Comparison of ENCODE assay signal across 8 mouse cellular contexts in the genomic region with DNA sequence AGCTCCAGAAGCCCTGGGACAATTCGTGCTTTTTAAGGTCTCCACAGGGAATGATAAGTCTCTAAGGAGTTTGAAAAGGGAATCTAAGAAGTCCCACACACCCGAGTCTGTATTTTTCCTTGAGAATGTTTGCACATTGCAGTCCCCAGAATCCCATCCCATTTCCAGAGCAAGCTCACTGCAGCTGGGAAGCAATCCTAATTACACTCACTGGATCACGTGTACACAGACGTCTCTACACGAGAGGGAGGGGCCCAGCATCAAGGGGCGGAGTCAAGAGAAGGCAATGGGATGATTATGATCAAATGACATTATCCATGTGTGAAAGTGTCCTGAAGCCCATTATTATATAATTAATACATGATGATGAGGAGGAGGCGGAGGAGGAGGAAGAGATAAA.
DNase-seq lines count a peak whose midpoint lies in the region; ATAC-seq lines count a peak whose summit lies in the region.

No protein-coding gene starts in this region.

- H3K9me3 ChIP-seq in intestine, embryonic 16.5 days (ENCODE audit: control insufficient read depth, low read length): no peaks in the 10 kb centered on the region

- ATAC-seq in intestine, embryonic 16.5 days: no peak

- H3K4me3 ChIP-seq in intestine, embryonic 16.5 days (ENCODE audit: low read length): no peak overlapping the region

- peak; percentile 33 for DNase-seq in adrenal gland, postnatal 14 days
- no peak for DNase-seq in adrenal gland, postnatal 36 days
- DNase-seq in lung, adult 18-20 months: peak; percentile 41 to 51
- no peak for DNase-seq in lung, postnatal 4 days
- DNase-seq in kidney, adult 8-10 months: peak; percentile 46 to 67
- peak; percentile 82 for DNase-seq in retina, postnatal 1 day
- DNase-seq in right cerebral cortex, postnatal 36 days (ENCODE audit: low spot score in 2 of 2): no peak

- H3K36me3 ChIP-seq in intestine, embryonic 16.5 days (ENCODE audit: control insufficient read depth, insufficient read depth, low read length): no peaks in the 10 kb centered on the region

- WGBS in intestine, embryonic 16.5 days: 34% methylated on average over 7 of the region's 7 CpGs

- H3K27me3 ChIP-seq in intestine, embryonic 16.5 days (replicated peaks; ENCODE audit: control insufficient read depth, insufficient read depth, low read length): peaks cover 3% of the 10 kb centered on the region; the same call in 1 of the 2 replicates

- H3K4me2 ChIP-seq in intestine, embryonic 16.5 days (ENCODE audit: low read depth, low read length): no peak overlapping the region

- H3K9ac ChIP-seq in intestine, embryonic 16.5 days (ENCODE audit: low read depth, low read length): no peak overlapping the region

- H3K27ac ChIP-seq in intestine, embryonic 16.5 days (ENCODE audit: low read length): no peak overlapping the region

- peaks cover 12% of the 10 kb centered on the region for H3K4me1 ChIP-seq in intestine, embryonic 16.5 days (ENCODE audit: control insufficient read depth, insufficient read depth, low read length)

Comparison
In these comparisons a context has a peak if more than half of its experiments do, and no peak if none do; other contexts are left out.
1. DNase-seq: peak in adrenal gland, postnatal 14 days (single experiment), lung, adult 18-20 months (2 of 2), kidney, adult 8-10 months (2 of 2) and retina, postnatal 1 day (single experiment); none in adrenal gland, postnatal 36 days (0 of 2), lung, postnatal 4 days (0 of 2) and right cerebral cortex, postnatal 36 days (0 of 2).